Mouse (Mus musculus): ENCODE data around the gene Tbc1d24. TPM values are rescaled to one million over a fixed set of nuclear protein-coding genes. Genes with fewer than 3 reads are reported as not detected.

The Tbc1d24 gene
- polyA plus RNA-seq, 1 experiment from 2014 or later = 8.4 TPM

DNA sequence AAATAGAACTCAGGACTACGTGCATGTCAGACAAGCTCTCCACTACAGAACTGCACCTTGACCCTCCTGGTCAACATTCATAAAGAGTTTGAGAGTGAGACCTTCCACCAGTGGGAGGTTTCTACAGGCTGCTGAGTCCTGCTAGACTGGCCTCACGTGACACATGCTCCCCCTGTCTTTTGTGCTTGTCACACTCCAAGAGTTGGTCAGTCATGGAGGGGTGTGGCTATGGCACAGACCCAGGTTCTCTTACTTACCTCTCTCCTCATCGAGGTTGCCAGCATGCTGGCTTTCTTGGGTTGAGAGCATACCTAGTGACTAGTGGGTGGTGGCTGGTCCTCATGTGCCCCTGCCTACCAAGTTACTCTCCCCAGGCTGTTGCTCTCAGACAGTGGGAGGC lies 50.9 kb downstream of the Tbc1d24 start:
- no peak for ATAC-seq (replicated peaks; ENCODE audit: low FRiP score)
- 78% methylated on average over 3 of the region's 3 CpGs for WGBS

DNA sequence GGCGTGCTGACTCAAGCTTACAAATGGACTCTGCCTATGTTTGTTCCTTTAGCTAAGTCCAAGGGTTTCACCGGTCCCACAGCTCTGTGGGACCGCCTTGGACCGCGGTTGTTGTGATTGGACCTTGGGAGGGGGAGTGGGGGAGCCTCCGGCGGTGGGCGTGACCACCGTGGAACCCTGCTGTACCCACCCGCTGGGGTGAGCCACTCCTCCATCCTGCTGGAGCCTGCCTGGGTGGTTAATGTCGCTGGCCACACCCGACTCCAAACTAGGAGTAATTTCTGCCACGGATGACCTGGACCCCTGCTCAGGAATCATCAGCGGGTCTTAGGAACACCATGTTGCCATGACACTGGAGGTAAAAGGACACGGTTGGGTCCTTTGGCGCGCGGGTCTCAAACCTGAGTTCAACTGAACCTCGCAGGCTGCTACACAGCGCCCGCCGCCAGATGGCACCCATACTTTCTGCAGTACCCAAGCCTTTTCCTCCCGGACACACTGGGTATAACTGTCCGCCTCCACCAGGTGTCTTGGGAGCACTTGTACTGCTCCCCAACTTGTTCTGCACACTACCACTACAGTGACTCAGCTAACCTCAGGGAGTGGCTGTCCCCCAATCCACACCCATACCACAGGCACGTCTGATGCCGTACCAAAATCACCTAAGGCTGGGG lies 53.3 kb downstream of the Tbc1d24 start:
- peak; percentile 89 for DNase-seq (ENCODE audit: low spot score)
- Histone ChIP-seq H3K4me1 (replicated peaks; ENCODE audit: control insufficient read depth, insufficient read depth, low read length) (no peaks in the 10 kb centered on the region; the same call in none of the 2 replicates), H3K27ac (ENCODE audit: low read depth, low read length) (no peak overlapping the region), H3K27me3 (ENCODE audit: control insufficient read depth, insufficient read depth, low read length) (no peaks in the 10 kb centered on the region), H3K9ac (ENCODE audit: low read length) (peak overlapping the region; percentile 32), H3K4me3 (ENCODE audit: low read depth, low read length) (peak overlapping the region; percentile 26), H3K36me3 (ENCODE audit: control insufficient read depth, insufficient read depth, low read length) (no peaks in the 10 kb centered on the region), H3K4me2 (ENCODE audit: low read depth, low read length, severe bottlenecking) (peak overlapping the region; percentile 55), H3K9me3 (ENCODE audit: control insufficient read depth, low read length) (no peaks in the 10 kb centered on the region)
- ATAC-seq (replicated peaks; ENCODE audit: low FRiP score) = peak; percentile 84
- 2% methylated on average over 26 of the region's 26 CpGs for WGBS

More for the DNA sequence above, 50.9 kb downstream of the Tbc1d24 start:
- no peaks in the 10 kb centered on the region for H3K27me3 ChIP-seq (ENCODE audit: control insufficient read depth, insufficient read depth, low read length)
- no peak overlapping the region for H3K27ac ChIP-seq (ENCODE audit: low read depth, low read length)
- no peaks in the 10 kb centered on the region; the same call in none of the 2 replicates for H3K4me1 ChIP-seq (replicated peaks; ENCODE audit: control insufficient read depth, insufficient read depth, low read length)
- no peak overlapping the region for H3K4me2 ChIP-seq (ENCODE audit: low read depth, low read length, severe bottlenecking)
- no peaks in the 10 kb centered on the region for H3K9me3 ChIP-seq (ENCODE audit: control insufficient read depth, low read length)
- no peak for DNase-seq (ENCODE audit: low spot score)
- no peaks in the 10 kb centered on the region for H3K36me3 ChIP-seq (ENCODE audit: control insufficient read depth, insufficient read depth, low read length)
- H3K4me3 ChIP-seq (ENCODE audit: low read depth, low read length) = no peak overlapping the region
- H3K9ac ChIP-seq (ENCODE audit: low read length) = no peak overlapping the region

- H3K4me1 ChIP-seq (replicated peaks; ENCODE audit: control insufficient read depth, insufficient read depth, low read length) = no peaks in the 10 kb centered on the region; the same call in none of the 2 replicates
- no peaks in the 10 kb centered on the region for H3K27me3 ChIP-seq (ENCODE audit: control insufficient read depth, insufficient read depth, low read length)
- 25% methylated on average over 7 of the region's 7 CpGs for WGBS
- peak overlapping the region; percentile 55; the same call in 1 of the 2 replicates for H3K4me2 ChIP-seq (ENCODE audit: low read depth, low read length, severe bottlenecking)
- ATAC-seq (replicated peaks; ENCODE audit: low FRiP score) = no peak
- H3K36me3 ChIP-seq (ENCODE audit: control insufficient read depth, insufficient read depth, low read length) = no peaks in the 10 kb centered on the region
- H3K9ac ChIP-seq (ENCODE audit: low read length) = peak overlapping the region; percentile 32; the same call in 1 of the 2 replicates
- H3K27ac ChIP-seq (ENCODE audit: low read depth, low read length) = no peak overlapping the region
- DNase-seq (ENCODE audit: low spot score) = no peak
- H3K4me3 ChIP-seq (ENCODE audit: low read depth, low read length) = no peak overlapping the region; the same call in 1 of the 2 replicates
- H3K9me3 ChIP-seq (ENCODE audit: control insufficient read depth, low read length) = no peaks in the 10 kb centered on the region
Observed at GRCm38 (mm10) chr17:24151382-24151781, 54.0 kb downstream of the Tbc1d24 start.

- Histone ChIP-seq H3K27me3 (ENCODE audit: control insufficient read depth, insufficient read depth, low read length) (no peaks in the 10 kb centered on the region), H3K36me3 (ENCODE audit: control insufficient read depth, insufficient read depth, low read length) (no peaks in the 10 kb centered on the region), H3K4me2 (ENCODE audit: low read depth, low read length, severe bottlenecking) (peak within 1 kb of the TSS; percentile 55), H3K9me3 (ENCODE audit: control insufficient read depth, low read length) (no peaks in the 10 kb centered on the region), H3K27ac (ENCODE audit: low read depth, low read length) (no peak within 1 kb of the TSS), H3K9ac (ENCODE audit: low read length) (peak within 1 kb of the TSS; percentile 32), H3K4me1 (replicated peaks; ENCODE audit: control insufficient read depth, insufficient read depth, low read length) (no peaks in the 10 kb centered on the region; the same call in none of the 2 replicates), H3K4me3 (ENCODE audit: low read depth, low read length) (peak within 1 kb of the TSS; percentile 26)
- ATAC-seq (replicated peaks; ENCODE audit: low FRiP score) (no peak), DNase-seq (ENCODE audit: low spot score) (no peak)
- 85% methylated on average over 2 of the region's 2 CpGs for WGBS
Observed at GRCm38 (mm10) chr17:24150824-24151223, 54.5 kb downstream of the Tbc1d24 start, which contains the start of gene Pdpk1. Gene Pdpk1 (minus strand): TSS chr17:24150924.

- no peaks in the 10 kb centered on the region for H3K36me3 ChIP-seq (ENCODE audit: control insufficient read depth, insufficient read depth, low read length)
- no peak for ATAC-seq (replicated peaks; ENCODE audit: low FRiP score)
- H3K4me1 ChIP-seq (replicated peaks; ENCODE audit: control insufficient read depth, insufficient read depth, low read length) = no peaks in the 10 kb centered on the region; the same call in none of the 2 replicates
- no peak for DNase-seq (ENCODE audit: low spot score)
- no peak overlapping the region for H3K4me3 ChIP-seq (ENCODE audit: low read depth, low read length)
- H3K27ac ChIP-seq (ENCODE audit: low read depth, low read length) = no peak overlapping the region
- H3K9ac ChIP-seq (ENCODE audit: low read length) = no peak overlapping the region
- no peak overlapping the region for H3K4me2 ChIP-seq (ENCODE audit: low read depth, low read length, severe bottlenecking)
- WGBS = 87% methylated on average over 7 of the region's 7 CpGs
- no peaks in the 10 kb centered on the region for H3K9me3 ChIP-seq (ENCODE audit: control insufficient read depth, low read length)
- H3K27me3 ChIP-seq (ENCODE audit: control insufficient read depth, insufficient read depth, low read length) = no peaks in the 10 kb centered on the region
Observed at GRCm38 (mm10) chr17:24149421-24149820, 55.9 kb downstream of the Tbc1d24 start.

- no peak overlapping the region for H3K27ac ChIP-seq (ENCODE audit: low read depth, low read length)
- H3K9me3 ChIP-seq (ENCODE audit: control insufficient read depth, low read length) = no peaks in the 10 kb centered on the region
- peaks cover 10% of the 10 kb centered on the region for H3K4me1 ChIP-seq (replicated peaks; ENCODE audit: control insufficient read depth, insufficient read depth, low read length)
- H3K9ac ChIP-seq (ENCODE audit: low read length) = no peak overlapping the region
- no peak overlapping the region for H3K4me3 ChIP-seq (ENCODE audit: low read depth, low read length)
- DNase-seq (ENCODE audit: low spot score) (no peak), ATAC-seq (replicated peaks; ENCODE audit: low FRiP score) (no peak)
- no peak overlapping the region for H3K4me2 ChIP-seq (ENCODE audit: low read depth, low read length, severe bottlenecking)
- 44% methylated on average over 2 of the region's 2 CpGs for WGBS
- H3K36me3 ChIP-seq (ENCODE audit: control insufficient read depth, insufficient read depth, low read length) = no peaks in the 10 kb centered on the region
- H3K27me3 ChIP-seq (ENCODE audit: control insufficient read depth, insufficient read depth, low read length) = no peaks in the 10 kb centered on the region
Observed at GRCm38 (mm10) chr17:24142897-24143296, 62.5 kb downstream of the Tbc1d24 start.

- Histone ChIP-seq H3K4me2 (ENCODE audit: low read depth, low read length, severe bottlenecking) (peak overlapping the region; percentile 86), H3K4me1 (replicated peaks; ENCODE audit: control insufficient read depth, insufficient read depth, low read length) (peaks cover 10% of the 10 kb centered on the region), H3K9me3 (ENCODE audit: control insufficient read depth, low read length) (no peaks in the 10 kb centered on the region), H3K9ac (ENCODE audit: low read length) (peak overlapping the region; percentile 88), H3K27ac (ENCODE audit: low read depth, low read length) (no peak overlapping the region), H3K27me3 (ENCODE audit: control insufficient read depth, insufficient read depth, low read length) (no peaks in the 10 kb centered on the region), H3K4me3 (ENCODE audit: low read depth, low read length) (peak overlapping the region; percentile 97), H3K36me3 (ENCODE audit: control insufficient read depth, insufficient read depth, low read length) (no peaks in the 10 kb centered on the region)
- peak; percentile 98 for DNase-seq (ENCODE audit: low spot score)
- WGBS = under 1% methylated on average over 49 of the region's 57 CpGs
- peak; percentile 100 for ATAC-seq (replicated peaks; ENCODE audit: low FRiP score)
Observed at GRCm38 (mm10) chr17:24141425-24141920, 63.9 kb downstream of the Tbc1d24 start.

DNA sequence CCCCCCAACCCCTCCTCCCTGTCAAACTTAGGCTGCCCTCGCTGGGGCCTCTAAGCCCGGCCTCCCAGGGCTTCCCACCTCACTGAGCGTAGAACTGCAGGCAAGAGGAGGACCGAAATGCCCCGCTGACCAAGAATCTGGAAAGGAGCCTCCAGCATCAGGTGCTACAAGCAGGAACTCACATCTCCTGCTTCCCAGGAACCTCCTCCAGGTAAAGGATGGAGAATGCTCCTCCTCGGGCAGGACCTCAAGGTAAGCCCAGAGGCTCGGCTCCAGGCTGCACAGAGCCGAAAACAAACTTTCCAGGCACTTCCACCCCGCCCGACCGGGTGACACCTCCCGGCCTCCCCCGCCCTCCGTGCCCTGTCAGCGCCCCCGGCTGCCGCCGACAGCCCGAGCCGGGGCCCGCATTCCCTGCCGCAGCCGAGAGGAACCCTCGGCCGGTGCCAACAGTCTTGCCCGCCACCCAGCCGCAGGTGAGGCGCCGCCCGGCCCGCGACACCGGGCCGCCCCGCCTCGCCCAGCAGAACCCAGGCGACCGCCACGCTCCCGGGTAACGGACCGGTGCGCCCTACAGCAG lies 64.4 kb downstream of the Tbc1d24 start:
- Histone ChIP-seq H3K4me1 (replicated peaks; ENCODE audit: control insufficient read depth, insufficient read depth, low read length) (peaks cover 10% of the 10 kb centered on the region), H3K4me3 (ENCODE audit: low read depth, low read length) (peak overlapping the region; percentile 97), H3K27ac (ENCODE audit: low read depth, low read length) (no peak overlapping the region), H3K9ac (ENCODE audit: low read length) (peak overlapping the region; percentile 88), H3K27me3 (ENCODE audit: control insufficient read depth, insufficient read depth, low read length) (no peaks in the 10 kb centered on the region), H3K9me3 (ENCODE audit: control insufficient read depth, low read length) (no peaks in the 10 kb centered on the region), H3K36me3 (ENCODE audit: control insufficient read depth, insufficient read depth, low read length) (no peaks in the 10 kb centered on the region), H3K4me2 (ENCODE audit: low read depth, low read length, severe bottlenecking) (peak overlapping the region; percentile 86)
- DNase-seq (ENCODE audit: low spot score) (peak; percentile 70), ATAC-seq (replicated peaks; ENCODE audit: low FRiP score) (no peak; the same call in 1 of the 2 replicates)
- WGBS = 1% methylated on average over 40 of the region's 43 CpGs

Measured in forebrain, embryonic 11.5 days (tissue).